Mouse (Mus musculus): Measurements from ENCODE around the gene Gm13769. TPM values are rescaled to one million over a fixed set of nuclear protein-coding genes. Genes with fewer than 3 reads are reported as not detected.
"Not testable (repeated sequence)": the region's sequence is repeated elsewhere in the genome, so short reads cannot be mapped to it uniquely, and the experiment has no call there.

Gm13769 gene
- not detected in 2 replicates for polyA plus RNA-seq (2015; fragmentation: Nextera tagmentation; extraction: Ambion mirVana)

GRCm38 (mm10) chr2:90321900-90322299 is at the start of gene Gm13769:
Gene Gm13769 (plus strand): TSS chr2:90322200.
- ATAC-seq (replicated peaks); H3K9ac ChIP-seq (replicated peaks); H3K27ac ChIP-seq (replicated peaks); H3K9me3 ChIP-seq; H3K4me2 ChIP-seq (replicated peaks); H3K27me3 ChIP-seq; H3K4me3 ChIP-seq; H3K4me1 ChIP-seq; H3K36me3 ChIP-seq: not testable (repeated sequence)
- WGBS, result no CpG with 5 or more reads among the region's 6 CpGs

GRCm38 (mm10) chr2:90292741-90293140 is 29.3 kb upstream of the Gm13769 start, which contains the start of gene Olfr1272:
Gene Olfr1272 (minus strand): TSS chr2:90292841.
- H3K9ac ChIP-seq (replicated peaks), result no peak within 1 kb of the TSS
- no peak within 1 kb of the TSS for H3K4me3 ChIP-seq
- H3K27ac ChIP-seq (replicated peaks), result no peak within 1 kb of the TSS
- no peaks in the 10 kb centered on the region for H3K9me3 ChIP-seq
- no peaks in the 10 kb centered on the region for H3K4me1 ChIP-seq
- ATAC-seq (replicated peaks), result no peak
- no peak within 1 kb of the TSS for H3K4me2 ChIP-seq (replicated peaks)
- 83% methylated on average over 6 of the region's 6 CpGs for WGBS
- no peaks in the 10 kb centered on the region for H3K36me3 ChIP-seq
- no peaks in the 10 kb centered on the region for H3K27me3 ChIP-seq

GRCm38 (mm10) chr2:90346694-90347093 is 24.7 kb downstream of the Gm13769 start:
- H3K4me1 ChIP-seq; ATAC-seq (replicated peaks); H3K36me3 ChIP-seq; H3K9ac ChIP-seq (replicated peaks); H3K27ac ChIP-seq (replicated peaks); H3K4me2 ChIP-seq (replicated peaks); H3K27me3 ChIP-seq; H3K9me3 ChIP-seq; H3K4me3 ChIP-seq: not testable (repeated sequence)
- no CpG with 5 or more reads among the region's 4 CpGs for WGBS

- H3K4me2 ChIP-seq (replicated peaks); H3K27me3 ChIP-seq; ATAC-seq (replicated peaks); H3K27ac ChIP-seq (replicated peaks); H3K9me3 ChIP-seq; H3K4me3 ChIP-seq; H3K4me1 ChIP-seq; H3K9ac ChIP-seq (replicated peaks); H3K36me3 ChIP-seq: not testable (repeated sequence)
- WGBS, result no CpG with 5 or more reads among the region's 6 CpGs
Measured at GRCm38 (mm10) chr2:90351047-90351446, 29.0 kb downstream of the Gm13769 start.

GRCm38 (mm10) chr2:90351540-90351939 is 29.5 kb downstream of the Gm13769 start:
- not testable (repeated sequence) for H3K4me1 ChIP-seq; H3K4me3 ChIP-seq; H3K27me3 ChIP-seq; H3K9ac ChIP-seq (replicated peaks); H3K4me2 ChIP-seq (replicated peaks); H3K27ac ChIP-seq (replicated peaks); ATAC-seq (replicated peaks); H3K36me3 ChIP-seq; H3K9me3 ChIP-seq
- no CpG with 5 or more reads among the region's 3 CpGs for WGBS

- H3K9ac ChIP-seq (replicated peaks); H3K4me1 ChIP-seq; H3K36me3 ChIP-seq; H3K9me3 ChIP-seq; H3K27ac ChIP-seq (replicated peaks); H3K27me3 ChIP-seq; H3K4me2 ChIP-seq (replicated peaks); H3K4me3 ChIP-seq; ATAC-seq (replicated peaks): not testable (repeated sequence)
- no CpG with 5 or more reads among the region's 5 CpGs for WGBS
Measured at GRCm38 (mm10) chr2:90359229-90359628, 37.2 kb downstream of the Gm13769 start.

GRCm38 (mm10) chr2:90360199-90360598 is 38.2 kb downstream of the Gm13769 start:
- H3K4me3 ChIP-seq; H3K27me3 ChIP-seq; H3K4me1 ChIP-seq; H3K36me3 ChIP-seq; H3K9me3 ChIP-seq; H3K27ac ChIP-seq (replicated peaks); H3K9ac ChIP-seq (replicated peaks); H3K4me2 ChIP-seq (replicated peaks); ATAC-seq (replicated peaks): not testable (repeated sequence)
- no CpG with 5 or more reads among the region's 4 CpGs for WGBS

Other genes starting within 250 kb of the Gm13769 start
- gene Olfr1269, start 200.8 kb upstream of the Gm13769 start, polyA plus RNA-seq (2015; fragmentation: Nextera tagmentation; extraction: Ambion mirVana), result not detected in 2 replicates
- 0.05 TPM in 1 of 2 replicates, not detected in the other for gene Olfr32, start 179.9 kb upstream of the Gm13769 start, polyA plus RNA-seq (2015; fragmentation: Nextera tagmentation; extraction: Ambion mirVana)
- gene Olfr1270, start 169.1 kb upstream of the Gm13769 start, polyA plus RNA-seq (2015; fragmentation: Nextera tagmentation; extraction: Ambion mirVana), result 0.04 TPM in 1 of 2 replicates, not detected in the other
- not detected in 2 replicates for gene Olfr1506, start 97.7 kb upstream of the Gm13769 start, polyA plus RNA-seq (2015; fragmentation: Nextera tagmentation; extraction: Ambion mirVana)
- gene Olfr142, start 64.6 kb upstream of the Gm13769 start, polyA plus RNA-seq (2015; fragmentation: Nextera tagmentation; extraction: Ambion mirVana), result not detected in 2 replicates
- not detected in 2 replicates for gene Olfr1271, start 51.2 kb upstream of the Gm13769 start, polyA plus RNA-seq (2015; fragmentation: Nextera tagmentation; extraction: Ambion mirVana)
- not detected in 2 replicates for gene Olfr1272, start 29.4 kb upstream of the Gm13769 start, polyA plus RNA-seq (2015; fragmentation: Nextera tagmentation; extraction: Ambion mirVana)
- gene Olfr1274-ps, start 76.5 kb downstream of the Gm13769 start, polyA plus RNA-seq (2015; fragmentation: Nextera tagmentation; extraction: Ambion mirVana), result not detected in 2 replicates